Mouse (Mus musculus) small intestine, adult 2 months (tissue): ENCODE results near the gene Eef1akmt3. TPM values are rescaled to one million over a fixed set of nuclear protein-coding genes. Genes with fewer than 3 reads are reported as not detected.

Experiments used
- H3K27ac ChIP-seq: fragments of 200-500 bp; 2 replicates; pipeline ENCODE4 v1.5.1; 2012; ENCODE audit warnings: low read depth, low read length, control low read depth, inconsistent platforms; ENCODE audit not compliant: insufficient read depth
- H3K27me3 ChIP-seq: fragments of 200-500 bp; 2 replicates; pipeline ENCODE4 v1.6.1; 2012; ENCODE audit warnings: mild to moderate bottlenecking, moderate library complexity, low read length, inconsistent platforms; ENCODE audit not compliant: control insufficient read depth, insufficient read depth
- H3K36me3 ChIP-seq: fragments of 200-500 bp; 2 replicates; pipeline ENCODE4 v1.6.1; 2012; ENCODE audit warnings: mild to moderate bottlenecking, low read length, control low read depth, inconsistent platforms; ENCODE audit not compliant: control insufficient read depth, insufficient read depth
- H3K4me1 ChIP-seq: fragments of 200-500 bp; 2 replicates; pipeline ENCODE4 v1.6.1; 2012; ENCODE audit warnings: low read length, inconsistent platforms, mixed read lengths; ENCODE audit not compliant: control insufficient read depth, insufficient read depth, insufficient read length
- H3K4me3 ChIP-seq: fragments of 200-500 bp; 2 replicates; pipeline ENCODE4 v1.5.1; 2012; ENCODE audit warnings: low read depth, mild to moderate bottlenecking, control low read depth, inconsistent platforms, low read length, moderate library complexity
- CTCF ChIP-seq: fragments of 200-500 bp; IDR thresholded peaks from 2 replicates; pipeline ENCODE4 v1.5.1; 2012; ENCODE audit warnings: low read depth, mild to moderate bottlenecking, control low read depth, inconsistent platforms, low read length, moderate library complexity, mixed read lengths; ENCODE audit not compliant: insufficient replicate concordance, insufficient read length; ENCODE audit errors: extremely low read depth
- POLR2A ChIP-seq: fragments of 200-500 bp; IDR thresholded peaks from 2 replicates; pipeline ENCODE4 v1.6.1; 2012; ENCODE audit warnings: low read depth, mild to moderate bottlenecking, control low read depth, inconsistent platforms, low read length, moderate library complexity
- WGBS: fragments of 180-500 bp; shearing (Covaris S2); methylation state at CpG from one replicate; pipeline ENCODE4 v1.1.7; 2018; 5-methylcytosine and 5-hydroxymethylcytosine counted together
- polyA plus RNA-seq: library from polyadenylated mRNA; depleted of rRNA; stranded (reverse); fragments of >200 nt; gene quantifications from 2 replicates; pipeline ENCODE4 v1.2.3, GENCODE M21; 2012

Eef1akmt3 gene
- polyA plus RNA-seq, 1 experiment = 1.2 TPM

DNA sequence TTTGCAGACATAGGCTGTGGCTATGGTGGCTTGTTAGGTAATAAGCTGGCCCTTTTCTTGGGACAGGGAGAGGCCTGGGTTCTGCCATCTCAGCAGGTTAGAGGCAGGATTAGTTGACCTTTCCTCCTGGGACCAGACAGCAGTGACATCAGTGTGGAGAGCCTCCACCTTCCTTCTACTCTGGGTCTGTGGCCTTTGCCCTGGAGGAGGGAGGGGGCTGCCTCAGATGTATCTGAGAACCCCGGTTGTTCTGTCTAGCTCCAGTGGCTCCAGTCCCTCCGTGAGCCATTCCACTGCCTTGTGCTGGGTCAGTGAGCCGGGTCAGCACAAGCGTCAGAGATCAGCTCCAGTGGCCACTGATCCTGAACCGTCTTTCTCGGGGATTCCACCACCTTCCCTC lies 1.9 kb upstream of the Eef1akmt3 start:
- Histone ChIP-seq H3K4me1 (no peaks in the 10 kb centered on the region; the same call in 1 of the 2 replicates), H3K27ac (no peak overlapping the region), H3K27me3 (peaks cover 6% of the 10 kb centered on the region; the same call in 1 of the 2 replicates), H3K4me3 (no peak overlapping the region), H3K36me3 (no peaks in the 10 kb centered on the region)
- no peak for TF ChIP-seq POLR2A
- TF ChIP-seq CTCF = no peak
- WGBS = 95% methylated on average over 6 of the region's 6 CpGs

DNA sequence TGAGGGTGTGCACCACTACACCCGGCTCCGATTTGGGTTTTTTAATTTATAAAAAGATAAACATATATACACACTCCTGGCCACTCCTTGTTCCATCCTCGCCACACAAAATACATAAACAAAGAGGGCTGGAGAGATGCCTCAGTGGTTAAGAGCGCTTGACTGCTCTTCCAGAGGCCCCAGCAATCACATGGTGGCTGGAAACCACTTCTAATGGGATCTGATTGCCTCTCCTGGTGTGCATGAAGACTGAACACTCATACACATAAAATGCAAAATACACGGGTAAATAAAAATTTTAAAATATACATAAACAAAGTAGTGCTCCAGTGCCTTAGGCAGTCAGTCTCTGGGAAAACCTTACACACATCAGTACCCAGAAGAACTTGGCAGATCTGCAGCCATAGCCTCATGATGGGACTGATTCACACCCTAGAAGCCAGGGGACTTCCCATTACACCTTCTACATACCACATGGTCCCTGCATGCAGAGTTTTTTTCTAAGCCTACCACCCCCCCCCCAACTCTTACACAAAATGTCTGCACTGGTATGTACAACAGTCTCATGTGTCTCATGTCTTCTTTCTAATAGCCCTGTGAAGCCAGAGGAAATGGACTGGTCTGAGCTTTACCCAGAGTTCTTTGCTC lies 1.3 kb upstream of the Eef1akmt3 start:
- Histone ChIP-seq H3K36me3 (no peaks in the 10 kb centered on the region), H3K4me3 (peak overlapping the region; percentile 89), H3K27ac (no peak overlapping the region), H3K4me1 (no peaks in the 10 kb centered on the region; the same call in 1 of the 2 replicates), H3K27me3 (0 out of 2 replicates have a peak, but pooled peaks cover under 1% of the 10 kb centered on the region)
- 5% methylated on average over 5 of the region's 5 CpGs for WGBS
- no peak for TF ChIP-seq POLR2A
- no peak for TF ChIP-seq CTCF

DNA sequence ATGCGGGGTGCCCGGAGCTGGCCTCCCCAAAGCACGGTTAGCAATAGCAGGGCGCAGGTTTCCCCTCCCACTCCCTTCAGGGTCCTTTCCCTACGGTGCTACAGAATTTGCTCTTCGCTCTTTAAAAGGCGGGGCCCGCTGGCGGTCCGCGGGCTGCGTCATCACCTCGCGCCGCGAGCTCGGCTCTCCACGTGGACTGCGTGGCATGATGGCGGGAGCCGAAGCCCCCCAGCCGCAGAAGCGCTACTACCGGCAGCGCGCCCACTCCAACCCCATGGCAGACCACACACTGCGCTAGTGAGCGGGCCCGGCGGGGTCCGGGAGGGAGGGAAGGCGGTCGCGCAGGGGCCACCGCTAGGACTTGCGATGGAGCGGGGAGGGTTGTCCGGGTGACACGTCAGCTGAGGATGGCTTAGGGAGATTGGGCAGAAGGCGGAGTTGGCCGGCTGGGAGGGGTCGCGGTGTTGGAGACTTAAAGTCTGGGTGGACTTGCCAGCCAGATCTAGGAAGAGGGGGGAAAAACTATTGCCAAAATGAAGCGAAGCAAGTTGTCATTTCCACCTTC lies 543 bp upstream of the Eef1akmt3 start:
- WGBS = under 1% methylated on average over 44 of the region's 44 CpGs
- no peaks in the 10 kb centered on the region; the same call in 1 of the 2 replicates for H3K4me1 ChIP-seq
- no peaks in the 10 kb centered on the region for H3K36me3 ChIP-seq
- H3K27ac ChIP-seq = no peak overlapping the region
- H3K4me3 ChIP-seq = peak overlapping the region; percentile 89
- no peaks in the 10 kb centered on the region for H3K27me3 ChIP-seq
- TF ChIP-seq CTCF (no peak), POLR2A (no peak)

DNA sequence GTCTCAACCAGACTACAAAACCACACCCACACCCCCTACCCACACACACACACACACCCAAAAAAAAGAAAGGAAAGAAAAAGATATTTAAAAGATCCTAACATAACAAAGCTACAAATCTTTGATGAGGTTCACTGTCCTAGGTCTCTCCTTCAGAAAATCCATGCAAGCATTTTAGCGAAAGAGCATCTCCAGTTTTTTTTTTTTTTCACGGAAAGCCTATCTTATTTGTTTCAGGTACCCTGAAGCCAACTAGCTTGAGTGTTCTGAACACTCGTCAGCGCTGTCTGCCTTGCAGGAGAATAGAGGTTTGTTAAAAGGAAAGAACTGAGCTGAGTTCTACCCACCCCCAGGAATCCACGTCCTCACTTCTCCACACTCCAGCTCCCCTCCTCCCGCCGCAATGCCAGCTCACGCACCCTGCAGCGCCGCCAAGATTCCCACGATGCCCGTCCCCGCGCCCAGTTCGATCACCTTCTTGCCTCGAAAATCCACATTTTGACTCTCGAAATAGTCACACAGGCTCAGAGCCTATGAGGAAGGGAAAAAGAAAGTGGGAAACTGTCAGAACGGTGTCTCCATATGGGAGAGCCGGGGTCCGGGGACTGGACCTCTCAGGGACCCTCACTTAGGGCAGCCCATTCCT lies 621 bp downstream of the Eef1akmt3 start:
- TF ChIP-seq POLR2A (no peak), CTCF (no peak)
- Histone ChIP-seq H3K4me1 (no peaks in the 10 kb centered on the region; the same call in 1 of the 2 replicates), H3K27ac (no peak overlapping the region), H3K36me3 (no peaks in the 10 kb centered on the region), H3K4me3 (peak overlapping the region; percentile 89), H3K27me3 (no peaks in the 10 kb centered on the region)
- 4% methylated on average over 20 of the region's 20 CpGs for WGBS

DNA sequence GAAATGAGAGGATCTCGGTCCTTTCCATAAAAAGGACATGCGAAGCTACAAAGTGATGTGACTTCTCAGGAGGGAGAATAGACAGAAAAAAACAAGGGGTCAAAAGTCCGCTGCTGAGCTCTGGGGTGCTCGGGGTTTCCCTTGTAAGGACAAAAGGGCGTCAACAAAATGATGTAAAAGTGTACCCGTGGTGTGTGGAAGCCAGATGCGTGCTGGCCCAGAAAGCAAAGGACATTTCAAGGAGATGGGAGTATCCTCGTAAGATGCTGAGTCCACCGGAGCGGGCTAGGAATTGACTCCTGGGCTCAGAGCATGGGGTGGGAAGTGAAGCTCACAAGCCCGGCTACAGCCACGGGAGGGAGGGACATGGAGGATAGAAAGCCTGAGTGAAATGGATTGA lies 3.7 kb downstream of the Eef1akmt3 start:
- Histone ChIP-seq H3K4me1 (no peaks in the 10 kb centered on the region; the same call in 1 of the 2 replicates), H3K27ac (no peak overlapping the region), H3K4me3 (no peak overlapping the region), H3K27me3 (no peaks in the 10 kb centered on the region), H3K36me3 (no peaks in the 10 kb centered on the region)
- no peak for TF ChIP-seq POLR2A
- WGBS = 62% methylated on average over 12 of the region's 12 CpGs

DNA sequence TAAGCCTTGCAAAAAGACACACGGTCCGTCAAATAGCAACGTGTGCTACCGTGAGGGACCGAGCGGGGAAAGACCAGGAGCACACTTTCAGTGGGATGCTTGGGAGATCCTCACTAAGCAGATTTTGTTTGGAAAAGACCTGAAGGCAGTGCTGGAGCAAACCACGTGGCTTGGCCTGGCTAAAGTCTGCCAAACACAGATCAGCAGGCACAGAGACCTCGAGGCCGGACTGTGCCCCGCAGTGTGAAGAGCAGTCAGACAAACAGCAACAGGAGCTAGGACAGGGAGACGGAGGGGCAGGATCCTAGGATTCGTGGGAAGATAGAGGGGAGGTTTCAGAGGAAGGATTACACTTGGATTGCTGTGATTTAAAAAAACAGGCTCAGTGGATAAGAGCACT lies 5.0 kb downstream of the Eef1akmt3 start:
- H3K4me1 ChIP-seq = no peaks in the 10 kb centered on the region; the same call in 1 of the 2 replicates
- H3K27me3 ChIP-seq = no peaks in the 10 kb centered on the region
- no peak overlapping the region for H3K4me3 ChIP-seq
- no peak overlapping the region for H3K27ac ChIP-seq
- no peaks in the 10 kb centered on the region for H3K36me3 ChIP-seq
- WGBS = 76% methylated on average over 12 of the region's 12 CpGs
- TF ChIP-seq CTCF (no peak), POLR2A (no peak)

DNA sequence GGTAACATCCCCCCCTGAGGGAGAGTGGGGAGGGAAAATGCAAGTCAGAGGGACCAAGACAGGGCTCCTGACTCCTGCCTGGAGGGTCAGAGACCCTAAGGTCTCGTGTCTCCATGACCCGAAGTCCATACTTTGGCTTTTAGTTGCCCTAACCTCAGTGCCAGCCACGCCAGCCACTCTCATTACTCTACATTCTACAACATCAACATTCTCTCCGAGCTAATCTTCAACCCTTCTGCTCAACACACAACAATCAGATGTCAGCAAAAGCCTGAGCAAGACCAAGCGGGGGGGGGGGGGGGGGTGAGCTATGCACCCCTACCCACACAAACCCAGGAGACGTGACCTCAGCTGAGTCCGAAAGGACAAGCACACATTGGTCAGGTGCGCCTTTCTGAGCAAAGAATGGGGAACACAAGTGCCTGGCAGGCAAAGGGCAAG lies 8.0 kb downstream of the Eef1akmt3 start:
- Histone ChIP-seq H3K4me1 (no peaks in the 10 kb centered on the region), H3K27ac (no peak overlapping the region), H3K36me3 (peaks cover 4% of the 10 kb centered on the region; the same call in 1 of the 2 replicates), H3K27me3 (no peaks in the 10 kb centered on the region), H3K4me3 (no peak overlapping the region)
- 74% methylated on average over 8 of the region's 8 CpGs for WGBS
- TF ChIP-seq CTCF = no peak
- TF ChIP-seq POLR2A = no peak
